Mouse (Mus musculus) midbrain, postnatal 0 days (tissue): ENCODE results near the gene Entpd3. TPM values are rescaled to one million over a fixed set of nuclear protein-coding genes. Genes with fewer than 3 reads are reported as not detected.
A peak's percentile ranks its signal among the peaks of the same experiment; 100 is the strongest.

Source experiments
- ATAC-seq: fragments of 200-750 bp; cut with Nextera tagmentation; 2 replicates; pipeline ENCODE4 v1.8.0; 2017; ENCODE audit warnings: moderate number of reproducible peaks, mild to moderate bottlenecking, moderate TSS enrichment, moderate library complexity; ENCODE audit not compliant: low FRiP score
- DNase-seq: peaks from one replicate; pipeline ENCODE4 v3.0.0-alpha.2; 2015; ENCODE audit warnings: low spot score
- H3K27ac ChIP-seq: fragments of 300-500 bp; sonication (generic); 2 replicates; pipeline ENCODE4 v1.5.1; 2014; ENCODE audit warnings: low read depth, mild to moderate bottlenecking, low read length, mixed read lengths
- H3K27me3 ChIP-seq: fragments of 300-500 bp; sonication (generic); 2 replicates; pipeline ENCODE4 v1.6.1; 2014; ENCODE audit warnings: low read length, control low read depth, mixed read lengths; ENCODE audit not compliant: insufficient read depth
- H3K36me3 ChIP-seq: fragments of 300-500 bp; sonication (generic); 2 replicates; pipeline ENCODE4 v1.6.1; 2014; ENCODE audit warnings: low read length, control low read depth, mixed read lengths; ENCODE audit not compliant: insufficient read depth
- H3K4me1 ChIP-seq: fragments of 300-500 bp; sonication (generic); 2 replicates; pipeline ENCODE4 v1.6.1; 2014; ENCODE audit warnings: mild to moderate bottlenecking, control low read depth, antibody characterized with exemption, low read length, mixed read lengths; ENCODE audit not compliant: insufficient read depth
- H3K4me2 ChIP-seq: fragments of 300-500 bp; sonication (generic); 2 replicates; pipeline ENCODE4 v1.6.1; 2014; ENCODE audit warnings: low read depth, mild to moderate bottlenecking, low read length, mixed read lengths; ENCODE audit not compliant: poor library complexity, severe bottlenecking
- H3K4me3 ChIP-seq: fragments of 300-500 bp; sonication (generic); 2 replicates; pipeline ENCODE4 v1.5.1; 2014; ENCODE audit warnings: low read depth, mild to moderate bottlenecking, low read length, moderate library complexity
- H3K9ac ChIP-seq: fragments of 300-500 bp; sonication (generic); replicated peaks from 2 replicates; pipeline ENCODE4 v1.6.1; 2014; ENCODE audit warnings: mild to moderate bottlenecking, low read length, moderate library complexity, mixed read lengths; ENCODE audit not compliant: poor library complexity, severe bottlenecking
- H3K9me3 ChIP-seq: fragments of 300-500 bp; sonication (generic); 2 replicates; pipeline ENCODE4 v1.6.1; 2016; ENCODE audit warnings: low read length, control low read depth
- CTCF ChIP-seq: IDR thresholded peaks from 2 replicates; pipeline ENCODE4 v1.5.1; 2016; ENCODE audit warnings: antibody characterized with exemption, mild to moderate bottlenecking
- WGBS: fragments of 180-500 bp; shearing (Covaris S2); extraction: QIAGEN DNeasy Blood & Tissue Kit; methylation state at CpG from one replicate; pipeline ENCODE4 v1.1.7; 2014; 5-methylcytosine and 5-hydroxymethylcytosine counted together
- polyA plus RNA-seq: library from polyadenylated mRNA; unstranded; fragments of >200 nt; fragmentation: Nextera tagmentation; extraction: Ambion mirVana; gene quantifications from 2 replicates; pipeline ENCODE4 v1.2.1, GENCODE M21; 2015
- total RNA-seq: library from RNA; depleted of rRNA; stranded (reverse); fragments of >200 nt; gene quantifications from 2 replicates; pipeline ENCODE4 v1.2.3, GENCODE M21; 2014

Entpd3 gene
- total and polyA plus RNA-seq, 2 experiments from 2014 or later = 4.7 to 9.0 TPM

DNA sequence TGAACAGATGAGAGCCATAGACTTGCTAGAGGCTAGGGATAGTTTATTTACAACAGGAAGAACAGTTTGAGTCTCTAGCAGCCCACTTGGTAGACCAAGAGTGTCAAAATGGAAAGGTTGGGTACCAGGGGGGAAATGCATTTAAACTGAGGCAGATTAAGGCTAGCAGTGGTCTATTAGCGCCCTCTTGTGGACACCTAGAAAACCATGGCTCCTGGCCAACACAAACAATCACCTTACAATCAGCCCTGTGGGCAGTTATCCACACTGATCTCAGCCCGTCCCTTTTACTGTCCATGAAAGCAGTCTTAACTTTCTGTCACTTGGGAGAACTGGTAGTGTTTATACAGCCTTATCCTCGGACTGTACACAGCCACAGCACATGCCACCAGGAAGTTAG is 42.9 kb upstream of the Entpd3 start:
- 3% methylated on average over 3 of the region's 3 CpGs for WGBS
- Histone ChIP-seq H3K9me3 (no peaks in the 10 kb centered on the region), H3K4me3 (no peak overlapping the region), H3K36me3 (peaks cover 18% of the 10 kb centered on the region), H3K4me1 (0 out of 2 replicates have a peak, but pooled peaks cover 5% of the 10 kb centered on the region), H3K27me3 (no peaks in the 10 kb centered on the region), H3K4me2 (no peak overlapping the region), H3K27ac (no peak overlapping the region), H3K9ac (no peak overlapping the region)
- TF ChIP-seq CTCF = peak; percentile 96
- DNase-seq = peak; percentile 89
- no peak for ATAC-seq

DNA sequence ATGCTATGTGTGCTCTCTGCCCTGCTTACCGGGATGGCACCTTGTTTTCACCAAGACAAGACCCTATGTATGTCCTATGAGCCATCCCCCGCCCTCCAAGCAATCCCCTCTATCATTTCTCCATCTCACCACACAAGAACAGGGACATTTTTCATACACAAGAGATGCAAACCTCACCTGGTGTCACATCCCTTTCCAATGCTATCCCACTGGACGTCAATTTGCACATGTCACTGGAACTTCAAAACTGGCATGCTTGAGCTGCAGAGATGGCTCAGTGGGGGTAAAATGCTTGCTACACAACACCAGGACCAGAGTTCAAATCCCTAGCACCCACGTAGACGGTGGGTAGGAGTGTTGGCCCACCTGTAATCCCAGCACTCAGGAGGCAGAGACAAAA is 41.6 kb upstream of the Entpd3 start:
- DNase-seq (no peak), ATAC-seq (no peak)
- Histone ChIP-seq H3K4me2 (no peak overlapping the region), H3K9me3 (no peaks in the 10 kb centered on the region), H3K4me1 (0 out of 2 replicates have a peak, but pooled peaks cover 5% of the 10 kb centered on the region), H3K27ac (no peak overlapping the region), H3K4me3 (no peak overlapping the region), H3K36me3 (peaks cover 18% of the 10 kb centered on the region), H3K27me3 (no peaks in the 10 kb centered on the region), H3K9ac (no peak overlapping the region)
- TF ChIP-seq CTCF = no peak
- 87% methylated on average over 5 of the region's 5 CpGs for WGBS

DNA sequence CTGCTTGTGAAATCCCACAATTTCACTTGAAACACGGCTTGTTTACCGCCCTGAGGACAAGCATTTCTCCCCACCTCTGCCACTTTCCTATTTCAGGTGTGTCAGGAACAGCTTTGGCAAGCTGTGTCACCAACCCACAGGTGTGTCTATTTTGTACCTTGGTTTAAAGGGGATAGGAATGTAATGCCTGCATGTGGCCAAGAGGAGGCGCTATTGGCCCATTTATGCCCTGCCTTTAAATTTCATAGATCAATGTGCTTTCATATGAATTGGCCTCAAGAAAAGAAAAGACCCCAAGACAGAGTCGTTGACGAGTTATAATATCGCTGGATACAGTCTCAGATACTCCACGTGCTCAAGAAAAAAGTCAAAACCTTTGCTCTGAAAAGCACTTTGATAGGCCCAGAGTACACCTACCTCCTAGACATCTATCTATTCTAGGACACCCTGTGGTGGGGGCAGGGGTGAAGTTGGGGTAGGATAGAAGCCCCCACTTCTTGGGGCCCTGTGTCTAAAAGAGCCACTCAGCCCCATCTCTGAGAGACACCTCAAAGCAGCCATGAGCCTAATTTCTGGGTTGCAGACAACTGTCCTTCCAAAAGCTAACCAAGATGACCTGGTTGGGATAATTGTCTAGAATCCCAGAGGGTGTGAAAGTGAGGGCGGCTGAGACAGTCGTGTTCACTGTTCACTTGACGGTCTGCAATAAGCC is 38.3 kb upstream of the Entpd3 start:
- no peak for ATAC-seq

DNA sequence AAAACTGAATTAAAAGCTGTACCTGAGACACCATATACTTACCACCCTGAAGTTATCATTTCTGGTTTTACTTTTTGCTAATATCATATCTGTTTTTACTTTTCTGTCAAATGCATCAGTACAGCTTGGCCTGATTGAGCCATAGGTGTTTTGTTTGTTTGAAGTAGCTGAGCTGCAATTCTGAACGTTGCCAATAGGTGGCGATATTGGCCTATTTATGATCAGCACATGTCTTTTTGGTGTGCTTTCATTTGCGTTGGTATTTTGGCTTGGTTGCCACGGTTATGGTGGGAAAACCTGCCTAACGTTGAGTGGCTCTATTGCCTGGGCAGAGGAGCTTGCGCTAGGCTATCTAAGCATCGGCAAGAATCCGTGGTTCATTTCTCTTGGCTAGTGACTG is 37.6 kb upstream of the Entpd3 start:
- ATAC-seq = 0 out of 2 replicates have a peak, but pooled peaks have one; percentile 38
- TF ChIP-seq CTCF = peak; percentile 97
- no peaks in the 10 kb centered on the region for H3K27me3 ChIP-seq
- H3K4me1 ChIP-seq = no peaks in the 10 kb centered on the region
- no peak overlapping the region for H3K9ac ChIP-seq
- no peak overlapping the region for H3K4me2 ChIP-seq
- H3K4me3 ChIP-seq = no peak overlapping the region
- H3K36me3 ChIP-seq = peaks cover 3% of the 10 kb centered on the region; the same call in 1 of the 2 replicates
- no peak overlapping the region for H3K27ac ChIP-seq
- WGBS = 7% methylated on average over 8 of the region's 8 CpGs
- peak; percentile 92 for DNase-seq
- 0 out of 2 replicates have a peak, but pooled peaks cover 3% of the 10 kb centered on the region for H3K9me3 ChIP-seq

More for the DNA sequence above, 38.3 kb upstream of the Entpd3 start:
- WGBS = 41% methylated on average over 10 of the region's 10 CpGs
- Histone ChIP-seq H3K4me3 (no peak overlapping the region), H3K36me3 (peaks cover 3% of the 10 kb centered on the region; the same call in 1 of the 2 replicates), H3K4me1 (no peaks in the 10 kb centered on the region), H3K9ac (no peak overlapping the region), H3K9me3 (no peaks in the 10 kb centered on the region), H3K27ac (no peak overlapping the region), H3K27me3 (no peaks in the 10 kb centered on the region), H3K4me2 (no peak overlapping the region)
- no peak for DNase-seq
- peak; percentile 52 for TF ChIP-seq CTCF

DNA sequence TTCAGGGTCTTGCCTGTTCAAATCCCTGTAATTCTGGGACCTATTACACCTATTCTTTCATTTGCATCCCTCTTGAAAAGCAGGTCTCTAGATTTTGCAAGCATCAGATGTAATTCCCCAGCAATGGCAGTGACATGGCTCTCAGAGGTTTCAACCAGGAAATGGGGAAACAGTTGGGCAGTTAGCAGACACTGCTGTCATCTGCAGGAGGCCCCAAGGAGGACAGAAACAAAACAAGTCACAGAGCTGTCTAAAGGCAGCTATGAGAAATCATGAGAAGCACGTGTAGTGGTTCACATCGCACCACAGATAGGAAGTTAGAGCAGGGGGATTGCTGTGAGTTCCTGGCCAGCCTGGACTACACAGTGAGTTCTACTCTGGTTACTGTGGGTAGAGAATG is 35.2 kb upstream of the Entpd3 start:
- H3K9me3 ChIP-seq = 0 out of 2 replicates have a peak, but pooled peaks cover 3% of the 10 kb centered on the region
- H3K27ac ChIP-seq = no peak overlapping the region
- no peaks in the 10 kb centered on the region for H3K27me3 ChIP-seq
- H3K4me1 ChIP-seq = no peaks in the 10 kb centered on the region
- no peak overlapping the region for H3K9ac ChIP-seq
- TF ChIP-seq CTCF = no peak
- no peak for DNase-seq
- no peak for ATAC-seq
- no peaks in the 10 kb centered on the region for H3K36me3 ChIP-seq
- no peak overlapping the region for H3K4me2 ChIP-seq
- H3K4me3 ChIP-seq = no peak overlapping the region
- WGBS = 84% methylated on average over 2 of the region's 2 CpGs

DNA sequence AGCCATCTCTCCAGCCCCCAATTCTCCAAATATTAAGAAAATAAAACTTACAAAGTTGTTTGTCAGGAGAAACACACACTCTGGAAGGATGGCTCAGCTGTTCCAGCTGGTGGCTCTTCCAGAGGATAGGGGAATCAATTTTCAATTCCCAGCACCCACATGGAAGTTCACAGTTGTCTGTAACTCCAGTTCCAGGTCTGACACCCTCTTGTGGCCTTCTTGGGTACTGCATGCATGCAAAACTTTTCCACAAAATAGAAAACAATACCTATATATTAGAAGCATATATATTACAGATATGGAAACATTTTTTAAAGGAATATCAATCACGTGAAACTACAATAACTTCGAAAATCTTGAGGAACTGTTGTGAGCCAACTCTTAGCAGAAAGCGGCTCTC is 27.8 kb upstream of the Entpd3 start:
- Histone ChIP-seq H3K27me3 (no peaks in the 10 kb centered on the region), H3K4me2 (no peak overlapping the region), H3K4me3 (no peak overlapping the region), H3K36me3 (no peaks in the 10 kb centered on the region), H3K9ac (no peak overlapping the region), H3K9me3 (0 out of 2 replicates have a peak, but pooled peaks cover under 1% of the 10 kb centered on the region), H3K27ac (no peak overlapping the region), H3K4me1 (no peaks in the 10 kb centered on the region)
- no peak for ATAC-seq
- peak; percentile 71 for TF ChIP-seq CTCF
- 74% methylated on average over 3 of the region's 3 CpGs for WGBS
- no peak for DNase-seq
